Mouse (Mus musculus): ENCODE data around the gene Mmaa. TPM values are rescaled to one million over a fixed set of nuclear protein-coding genes. Genes with fewer than 3 reads are reported as not detected.

Mmaa gene
- polyA plus RNA-seq, 1 experiment from 2014 or later: 17.0 TPM

- Histone ChIP-seq H3K4me2 (replicated peaks) (no peak overlapping the region), H3K4me1 (0 out of 2 replicates have a peak, but pooled peaks cover 3% of the 10 kb centered on the region)
- 69% methylated on average over 7 of the region's 7 CpGs for WGBS
These were observed 28.4 kb upstream of the Mmaa start for GRCm38 (mm10) chr8:79323121-79323520.

GRCm38 (mm10) chr8:79310801-79311200, 16.1 kb upstream of the Mmaa start:
- Histone ChIP-seq H3K27me3 (no peaks in the 10 kb centered on the region), H3K9ac (no peak overlapping the region), H3K27ac (no peak overlapping the region), H3K9me3 (replicated peaks) (no peaks in the 10 kb centered on the region), H3K4me2 (replicated peaks) (no peak overlapping the region), H3K4me1 (no peaks in the 10 kb centered on the region), H3K36me3 (no peaks in the 10 kb centered on the region), H3K4me3 (no peak overlapping the region)
- ATAC-seq (ENCODE audit: low FRiP score): no peak
- 80% methylated on average over 2 of the region's 2 CpGs for WGBS

More at GRCm38 (mm10) chr8:79323121-79323520, 28.4 kb upstream of the Mmaa start:
- Histone ChIP-seq H3K4me3 (no peak overlapping the region), H3K36me3 (no peaks in the 10 kb centered on the region), H3K9me3 (replicated peaks) (no peaks in the 10 kb centered on the region), H3K27ac (no peak overlapping the region), H3K27me3 (no peaks in the 10 kb centered on the region), H3K9ac (no peak overlapping the region)
- no peak for ATAC-seq (ENCODE audit: low FRiP score)

- WGBS: 70% methylated on average over 5 of the region's 5 CpGs
- no peak for ATAC-seq (ENCODE audit: low FRiP score)
- H3K4me3 ChIP-seq: no peak overlapping the region
These were observed 11.2 kb upstream of the Mmaa start for GRCm38 (mm10) chr8:79305941-79306340.

GRCm38 (mm10) chr8:79301548-79301947, 6.8 kb upstream of the Mmaa start:
- Histone ChIP-seq H3K36me3 (no peaks in the 10 kb centered on the region), H3K4me1 (peaks cover 3% of the 10 kb centered on the region; the same call in 1 of the 2 replicates), H3K27me3 (no peaks in the 10 kb centered on the region), H3K4me2 (replicated peaks) (no peak overlapping the region), H3K4me3 (no peak overlapping the region), H3K9ac (no peak overlapping the region), H3K27ac (no peak overlapping the region), H3K9me3 (replicated peaks) (no peaks in the 10 kb centered on the region)
- 82% methylated on average over 3 of the region's 3 CpGs for WGBS
- no peak for ATAC-seq (ENCODE audit: low FRiP score)

More at GRCm38 (mm10) chr8:79305941-79306340, 11.2 kb upstream of the Mmaa start:
- Histone ChIP-seq H3K27ac (no peak overlapping the region), H3K27me3 (no peaks in the 10 kb centered on the region), H3K9ac (no peak overlapping the region), H3K9me3 (replicated peaks) (no peaks in the 10 kb centered on the region), H3K4me2 (replicated peaks) (no peak overlapping the region), H3K36me3 (no peaks in the 10 kb centered on the region), H3K4me1 (no peaks in the 10 kb centered on the region)

GRCm38 (mm10) chr8:79299704-79300103, 5.0 kb upstream of the Mmaa start:
- H3K4me1 ChIP-seq: peaks cover 9% of the 10 kb centered on the region
- H3K4me3 ChIP-seq: no peak overlapping the region
- no peaks in the 10 kb centered on the region for H3K36me3 ChIP-seq
- WGBS: 87% methylated on average over 5 of the region's 5 CpGs
- no peaks in the 10 kb centered on the region for H3K9me3 ChIP-seq (replicated peaks)
- no peaks in the 10 kb centered on the region for H3K27me3 ChIP-seq
- H3K9ac ChIP-seq: no peak overlapping the region
- no peak overlapping the region for H3K27ac ChIP-seq
- ATAC-seq (ENCODE audit: low FRiP score): no peak
- H3K4me2 ChIP-seq (replicated peaks): no peak overlapping the region

- Histone ChIP-seq H3K27ac (no peak overlapping the region), H3K4me2 (replicated peaks) (no peak overlapping the region), H3K9me3 (replicated peaks) (no peaks in the 10 kb centered on the region), H3K9ac (no peak overlapping the region), H3K4me3 (no peak overlapping the region), H3K36me3 (no peaks in the 10 kb centered on the region), H3K4me1 (peaks cover 21% of the 10 kb centered on the region), H3K27me3 (no peaks in the 10 kb centered on the region)
- WGBS: 40% methylated on average over 3 of the region's 3 CpGs
- no peak for ATAC-seq (ENCODE audit: low FRiP score)
These were observed 3.0 kb upstream of the Mmaa start for GRCm38 (mm10) chr8:79297763-79298162.

- H3K4me2 ChIP-seq (replicated peaks): peak overlapping the region; percentile 71
- 14% methylated on average over 18 of the region's 18 CpGs for WGBS
- H3K27me3 ChIP-seq: no peaks in the 10 kb centered on the region
- H3K36me3 ChIP-seq: no peaks in the 10 kb centered on the region
- H3K9me3 ChIP-seq (replicated peaks): no peaks in the 10 kb centered on the region
- H3K4me1 ChIP-seq: peaks cover 22% of the 10 kb centered on the region
- H3K9ac ChIP-seq: peak overlapping the region; percentile 65
- H3K4me3 ChIP-seq: peak overlapping the region; percentile 61
- no peak; the same call in 1 of the 2 replicates for ATAC-seq (ENCODE audit: low FRiP score)
- peak overlapping the region; percentile 91 for H3K27ac ChIP-seq
These were observed 754 bp upstream of the Mmaa start for GRCm38 (mm10) chr8:79295276-79296105.

- no peak for ATAC-seq (ENCODE audit: low FRiP score)
- peak overlapping the region; percentile 71 for H3K4me2 ChIP-seq (replicated peaks)
- H3K4me3 ChIP-seq: peak overlapping the region; percentile 61
- H3K36me3 ChIP-seq: no peaks in the 10 kb centered on the region
- H3K27me3 ChIP-seq: no peaks in the 10 kb centered on the region
- H3K4me1 ChIP-seq: peaks cover 22% of the 10 kb centered on the region
- no peaks in the 10 kb centered on the region for H3K9me3 ChIP-seq (replicated peaks)
- WGBS: 72% methylated on average over 3 of the region's 3 CpGs
- peak overlapping the region; percentile 91; the same call in 1 of the 2 replicates for H3K27ac ChIP-seq
- peak overlapping the region; percentile 65 for H3K9ac ChIP-seq
These were observed 896 bp downstream of the Mmaa start for GRCm38 (mm10) chr8:79293841-79294240.

GRCm38 (mm10) chr8:79292712-79293264, 1.9 kb downstream of the Mmaa start:
- Histone ChIP-seq H3K27me3 (no peaks in the 10 kb centered on the region), H3K4me2 (replicated peaks) (peak overlapping the region; percentile 71; the same call in 1 of the 2 replicates), H3K4me3 (no peak overlapping the region), H3K4me1 (peaks cover 20% of the 10 kb centered on the region), H3K27ac (no peak overlapping the region), H3K36me3 (no peaks in the 10 kb centered on the region), H3K9ac (no peak overlapping the region), H3K9me3 (replicated peaks) (no peaks in the 10 kb centered on the region)
- no peak for ATAC-seq (ENCODE audit: low FRiP score)
- WGBS: 92% methylated on average over 3 of the region's 3 CpGs

- H3K4me3 ChIP-seq: no peak overlapping the region
- peaks cover 12% of the 10 kb centered on the region for H3K4me1 ChIP-seq
- no peaks in the 10 kb centered on the region for H3K36me3 ChIP-seq
- no peaks in the 10 kb centered on the region for H3K27me3 ChIP-seq
- H3K9me3 ChIP-seq (replicated peaks): no peaks in the 10 kb centered on the region
- H3K4me2 ChIP-seq (replicated peaks): no peak overlapping the region
- no peak overlapping the region for H3K9ac ChIP-seq
- no peak for ATAC-seq (ENCODE audit: low FRiP score)
- WGBS: 81% methylated on average over 5 of the region's 5 CpGs
- H3K27ac ChIP-seq: no peak overlapping the region
These were observed 5.1 kb downstream of the Mmaa start for GRCm38 (mm10) chr8:79289592-79289991.

GRCm38 (mm10) chr8:79288681-79289080, 6.1 kb downstream of the Mmaa start:
- WGBS: 71% methylated on average over 2 of the region's 2 CpGs
- Histone ChIP-seq H3K36me3 (no peaks in the 10 kb centered on the region), H3K4me2 (replicated peaks) (no peak overlapping the region), H3K4me1 (peaks cover 10% of the 10 kb centered on the region), H3K27ac (no peak overlapping the region), H3K9me3 (replicated peaks) (no peaks in the 10 kb centered on the region), H3K9ac (no peak overlapping the region), H3K27me3 (no peaks in the 10 kb centered on the region), H3K4me3 (no peak overlapping the region)
- ATAC-seq (ENCODE audit: low FRiP score): no peak

GRCm38 (mm10) chr8:79288250-79288649, 6.5 kb downstream of the Mmaa start:
- H3K27ac ChIP-seq: no peak overlapping the region
- WGBS: 94% methylated on average over 4 of the region's 4 CpGs
- H3K4me1 ChIP-seq: peaks cover 6% of the 10 kb centered on the region
- no peaks in the 10 kb centered on the region for H3K27me3 ChIP-seq
- H3K4me2 ChIP-seq (replicated peaks): no peak overlapping the region
- H3K36me3 ChIP-seq: no peaks in the 10 kb centered on the region
- ATAC-seq (ENCODE audit: low FRiP score): no peak
- no peaks in the 10 kb centered on the region for H3K9me3 ChIP-seq (replicated peaks)
- no peak overlapping the region for H3K4me3 ChIP-seq
- no peak overlapping the region for H3K9ac ChIP-seq
